Mouse (Mus musculus) heart, embryonic 12.5 days (tissue): ENCODE results near the gene Olfr222. TPM values are rescaled to one million over a fixed set of nuclear protein-coding genes. Genes with fewer than 3 reads are reported as not detected.

ENCODE experiments used
- polyA plus RNA-seq: library from polyadenylated mRNA; unstranded; fragments of >200 nt; fragmentation: Nextera tagmentation; extraction: Ambion mirVana; gene quantifications from 2 replicates; pipeline ENCODE4 v1.2.1, GENCODE M21; 2016

Olfr222 gene
- polyA plus RNA-seq, 1 experiment from 2014 or later: not detected

Other genes with a start within 250 kb of the Olfr222 start
- not detected in 2 replicates for gene Prss38, start 200.6 kb downstream of the Olfr222 start, polyA plus RNA-seq
- 11.7 and 13.1 TPM in 2 replicates for gene Jmjd4, start 126.2 kb downstream of the Olfr222 start, polyA plus RNA-seq
- 107 and 108 TPM in 2 replicates for gene Snap47, start 125.0 kb downstream of the Olfr222 start, polyA plus RNA-seq
- 5.2 and 6.2 TPM in 2 replicates for gene Zfp867, start 103.8 kb downstream of the Olfr222 start, polyA plus RNA-seq
- 18.1 and 18.4 TPM in 2 replicates for gene Zkscan17, start 49.5 kb downstream of the Olfr222 start, polyA plus RNA-seq
- 0.08 and 0.09 TPM in 2 replicates for gene Nlrp3, start 34.7 kb downstream of the Olfr222 start, polyA plus RNA-seq
- not detected in 2 replicates for gene Olfr223, start 17.1 kb upstream of the Olfr222 start, polyA plus RNA-seq
- gene Mprip, start 85.1 kb upstream of the Olfr222 start, polyA plus RNA-seq: 79.5 and 79.8 TPM in 2 replicates
- gene Pld6, start 211.4 kb upstream of the Olfr222 start, polyA plus RNA-seq: 3.9 and 4.6 TPM in 2 replicates
- 25.1 and 26.5 TPM in 2 replicates for gene Flcn, start 233.8 kb upstream of the Olfr222 start, polyA plus RNA-seq